Mouse (Mus musculus) kidney, adult 8-10 months (tissue): ENCODE measurements around the gene Mrm2.

Source experiments
- DNase-seq, 2 experiments: peaks; one replicate each; pipeline ENCODE4 v3.0.0; 2022

Gene Mrm2

GRCm38 (mm10) chr5:140342880-140343279 lies 11.2 kb upstream of the Mrm2 start:
- no peak for DNase-seq

DNA sequence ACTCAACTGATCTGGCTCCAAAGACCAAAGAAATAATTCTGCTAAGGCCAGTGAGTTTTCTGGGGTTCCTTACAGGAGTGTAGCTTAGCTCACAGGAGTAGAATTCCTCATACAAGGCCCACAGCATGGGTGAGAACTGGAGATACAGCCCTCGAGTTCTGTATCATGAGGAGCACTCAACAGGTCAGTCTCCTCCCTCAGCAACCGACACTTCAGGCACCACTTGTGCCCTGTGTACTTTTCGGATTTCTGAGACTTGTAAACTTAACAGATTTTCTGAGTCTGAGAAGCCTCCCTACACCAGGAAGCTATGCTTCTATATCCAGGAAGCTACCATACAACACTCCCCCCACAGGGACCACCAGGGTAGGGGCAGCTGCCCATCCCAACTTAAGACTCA lies 8.1 kb upstream of the Mrm2 start:
- DNase-seq, result no peak

DNA sequence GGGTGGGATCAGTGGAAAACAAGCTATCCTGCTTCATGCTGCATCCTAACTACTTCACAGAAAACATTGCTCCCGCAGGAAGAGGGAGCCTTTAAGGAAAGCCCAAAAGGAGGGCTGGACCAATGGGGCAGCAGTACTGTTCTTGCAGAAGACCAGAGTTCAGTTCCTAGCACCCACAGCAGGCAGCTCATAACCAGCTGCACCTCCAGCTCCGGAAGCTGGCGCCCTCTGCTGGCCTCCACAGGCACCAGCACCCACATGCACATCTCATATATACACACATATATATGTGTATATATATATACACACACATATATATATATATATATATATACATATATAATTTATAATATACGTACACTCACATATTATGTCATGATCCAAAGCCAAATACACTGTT lies 7.1 kb upstream of the Mrm2 start:
- no peak for DNase-seq

DNA sequence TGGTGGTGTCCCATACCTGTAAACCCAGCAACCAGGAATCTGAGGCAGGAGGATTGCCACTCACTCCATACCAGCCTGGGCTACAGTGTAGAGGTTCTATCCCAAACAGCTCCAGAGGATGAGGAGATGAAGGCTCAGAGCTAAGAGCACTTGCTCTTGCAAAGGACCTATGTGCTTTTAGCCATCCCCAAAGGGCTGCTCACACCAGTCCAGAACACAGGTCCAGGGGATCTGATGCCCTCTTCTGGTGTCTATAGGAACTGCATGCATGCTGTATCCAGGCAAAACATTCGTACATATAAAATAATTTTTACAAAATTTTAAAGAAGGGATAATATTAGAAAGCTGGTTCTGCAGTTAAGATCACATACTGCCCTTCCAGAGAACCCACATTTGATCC lies 5.0 kb upstream of the Mrm2 start:
- DNase-seq, result no peak

DNA sequence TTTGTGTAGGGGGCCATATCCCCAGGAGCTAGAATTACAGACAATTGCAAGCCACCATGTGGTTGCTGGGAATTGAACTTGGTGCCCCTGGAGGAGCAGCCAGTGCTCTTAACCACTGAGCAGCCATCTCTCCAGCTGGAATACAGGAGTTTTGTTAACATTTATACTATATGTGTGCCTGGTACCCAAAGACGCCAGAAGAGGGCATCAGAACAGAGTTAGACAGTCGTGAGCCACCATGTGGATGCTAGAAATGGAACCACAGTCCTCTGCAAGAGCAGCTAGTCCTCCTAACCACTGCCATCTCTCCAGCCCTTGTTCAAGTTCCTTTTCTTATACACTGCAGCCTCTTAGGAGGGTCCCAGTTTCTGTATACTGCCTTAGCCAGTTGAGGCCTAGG lies 1.9 kb upstream of the Mrm2 start:
- DNase-seq, result no peak

- DNase-seq, result no peak
Measured at GRCm38 (mm10) chr5:140332519-140332918, 821 bp upstream of the Mrm2 start.

DNA sequence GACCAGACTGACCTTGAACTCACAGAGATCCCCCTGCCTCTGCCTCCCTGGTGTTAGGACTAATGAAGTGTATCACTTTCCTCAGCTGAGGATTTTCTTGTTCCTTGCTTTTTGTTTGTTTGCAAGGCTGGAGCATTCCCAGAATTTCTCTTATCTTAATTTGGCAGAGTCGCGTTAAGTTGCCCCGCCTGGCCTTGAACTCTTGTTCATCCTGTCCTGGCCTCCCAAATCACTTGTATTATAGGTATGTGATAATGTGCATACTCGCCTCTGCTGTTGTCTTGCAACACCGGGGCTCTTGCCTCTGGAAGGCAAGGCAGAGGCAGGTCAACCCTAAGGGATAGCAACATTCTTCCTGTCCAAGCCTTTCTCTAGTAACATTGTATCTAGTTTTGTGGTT lies 7.6 kb downstream of the Mrm2 start:
- DNase-seq, result no peak

DNA sequence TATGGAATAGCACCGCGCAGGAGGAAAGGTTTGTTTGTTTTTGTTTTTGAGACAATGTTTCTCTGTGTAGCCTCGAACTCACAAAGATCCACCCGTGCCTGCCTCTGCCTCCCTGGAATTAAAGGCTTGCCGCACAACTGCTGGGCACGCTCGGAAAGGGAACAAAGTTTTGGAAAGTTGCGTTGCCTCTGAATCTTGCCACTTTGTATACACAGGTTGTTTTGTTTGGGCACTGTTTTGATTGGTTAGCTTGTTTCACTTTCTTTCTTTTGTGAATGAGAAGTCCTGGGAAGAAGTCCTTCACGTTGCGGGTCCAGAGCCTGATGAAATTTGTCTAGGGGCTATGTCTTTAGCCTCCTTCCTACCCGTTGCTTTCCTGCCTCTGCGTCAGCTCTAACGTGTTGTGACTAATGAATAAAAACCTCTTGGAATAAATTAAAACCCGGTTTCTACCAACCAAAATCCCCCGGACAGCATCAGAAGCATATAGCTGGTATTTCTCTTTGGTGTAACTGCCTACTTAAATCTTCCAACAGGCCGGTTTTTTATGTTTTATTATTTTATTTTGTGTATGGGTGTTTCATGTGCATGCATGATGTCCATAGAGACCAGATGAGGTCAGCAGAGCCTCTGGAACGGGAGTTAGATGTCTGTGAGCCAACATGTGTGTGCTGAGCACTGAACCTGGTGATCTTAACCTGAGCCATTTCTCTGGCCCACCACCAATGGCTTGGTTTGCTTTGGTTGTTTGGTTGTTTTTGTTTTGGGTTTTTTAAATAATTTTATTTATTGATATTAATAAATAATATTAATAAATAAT lies 9.7 kb downstream of the Mrm2 start:
- no peak for DNase-seq

- DNase-seq, result peak; percentile 95
Measured at GRCm38 (mm10) chr5:140321042-140321755, 10.5 kb downstream of the Mrm2 start, which contains the start of the genes Mad1l1 and Nudt1. Gene Mad1l1 (minus strand): TSS chr5:140321552. Gene Nudt1 (plus strand): TSS chr5:140321656.

GRCm38 (mm10) chr5:140316716-140317115 lies 15.0 kb downstream of the Mrm2 start:
- no peak for DNase-seq

- DNase-seq, result no peak
Measured at GRCm38 (mm10) chr5:140307602-140308001, 24.1 kb downstream of the Mrm2 start.

DNA sequence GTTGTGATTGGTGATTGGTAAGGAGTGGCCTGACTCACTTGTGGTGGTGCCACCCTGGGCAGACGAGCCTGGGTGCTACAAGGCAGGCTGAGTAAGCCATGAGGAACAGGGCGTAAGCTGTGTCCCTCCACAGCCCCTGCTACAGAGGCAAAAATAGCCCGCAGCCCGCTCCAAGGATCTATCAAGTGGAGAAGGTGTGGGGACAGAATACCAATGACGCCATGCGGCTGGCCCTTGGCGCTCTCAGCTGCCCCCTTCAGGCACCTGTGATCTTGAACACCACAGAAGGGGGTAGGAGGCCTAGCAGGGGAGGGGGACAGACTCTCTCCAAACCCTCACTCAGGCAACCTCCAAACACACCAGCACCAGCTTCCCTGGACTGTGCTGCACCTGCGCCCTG lies 25.7 kb downstream of the Mrm2 start:
- no peak for DNase-seq

DNA sequence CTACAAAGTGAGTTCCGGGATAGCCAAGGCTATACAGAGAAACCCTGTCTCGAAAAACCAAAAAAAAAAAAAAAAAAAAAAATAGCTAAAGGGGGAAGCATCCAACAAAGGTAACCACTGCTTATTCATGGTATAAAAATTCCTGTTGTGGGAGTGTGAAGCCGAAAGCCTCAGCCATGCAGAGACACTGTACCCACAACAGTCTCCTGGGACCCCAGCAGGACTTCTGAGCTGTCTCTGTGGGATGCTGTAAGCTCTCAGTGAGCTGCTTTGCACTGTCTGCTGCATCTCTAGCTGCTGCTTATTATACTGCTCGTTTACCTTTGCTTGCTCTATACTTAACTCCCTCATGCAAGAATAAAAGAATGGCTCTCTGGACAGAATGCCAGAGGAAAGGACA lies 33.4 kb downstream of the Mrm2 start:
- no peak for DNase-seq

- peak; percentile 61 to 77 for DNase-seq
Measured at GRCm38 (mm10) chr5:140292152-140292551, 39.5 kb downstream of the Mrm2 start.

DNA sequence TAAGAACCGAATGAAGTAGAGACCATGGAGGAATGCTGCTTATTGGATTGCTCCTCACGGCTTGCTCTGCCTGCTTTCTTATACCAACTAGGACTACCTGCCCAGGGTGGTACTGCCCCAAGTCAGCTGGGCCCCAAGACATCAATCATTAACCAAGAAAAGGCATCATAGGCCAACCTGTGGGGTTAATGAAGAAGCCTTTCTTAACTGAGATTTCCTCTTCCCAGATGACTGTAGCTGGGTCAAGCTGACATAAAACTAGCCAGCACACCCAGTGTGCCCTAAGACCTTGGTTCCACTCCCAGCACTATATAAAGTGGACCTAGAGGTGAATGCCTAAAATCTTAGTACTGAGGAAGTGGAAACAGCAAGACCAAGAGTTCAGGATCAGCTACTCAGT lies 42.5 kb downstream of the Mrm2 start:
- DNase-seq, result peak; percentile 45 to 68

DNA sequence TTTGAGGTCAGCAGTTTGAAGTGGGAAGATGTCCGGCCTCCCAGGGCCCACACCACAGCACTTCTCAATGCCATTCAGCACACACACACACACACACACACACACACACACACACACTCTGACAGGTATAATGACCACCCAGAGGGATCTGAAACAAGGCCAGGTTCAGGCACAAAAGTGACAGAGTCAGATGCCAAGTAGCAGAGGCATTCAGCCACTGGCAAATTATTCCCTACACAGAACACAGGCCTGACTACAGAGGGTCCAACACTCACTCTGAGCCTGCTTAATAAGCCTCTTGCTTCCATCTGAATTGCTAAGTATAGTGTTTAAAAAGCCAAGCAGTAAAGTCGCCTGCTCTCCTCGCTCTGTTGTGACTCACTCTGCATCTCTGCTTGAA lies 43.4 kb downstream of the Mrm2 start:
- DNase-seq, result no peak

GRCm38 (mm10) chr5:140284761-140285160 lies 46.9 kb downstream of the Mrm2 start:
- DNase-seq, result no peak

DNA sequence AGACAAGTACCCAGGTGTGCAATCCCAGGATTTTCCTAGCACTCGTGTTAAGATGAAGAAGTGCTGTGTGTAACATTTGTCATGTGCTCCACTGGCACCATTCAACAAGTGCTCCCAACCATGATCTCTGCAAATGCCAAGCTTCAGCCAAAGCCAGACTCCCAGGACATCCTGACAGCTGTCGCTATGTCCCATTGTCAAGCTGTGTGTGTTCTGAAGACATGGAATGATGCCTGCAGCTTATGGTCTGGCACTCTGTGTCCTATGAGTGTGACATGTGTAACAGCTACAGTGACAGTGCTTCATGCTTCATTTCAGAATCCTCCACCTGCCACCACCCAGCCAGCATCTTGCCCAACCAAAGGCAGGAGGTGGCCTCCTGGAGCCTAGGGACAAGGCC lies 47.7 kb downstream of the Mrm2 start:
- no peak for DNase-seq

DNA sequence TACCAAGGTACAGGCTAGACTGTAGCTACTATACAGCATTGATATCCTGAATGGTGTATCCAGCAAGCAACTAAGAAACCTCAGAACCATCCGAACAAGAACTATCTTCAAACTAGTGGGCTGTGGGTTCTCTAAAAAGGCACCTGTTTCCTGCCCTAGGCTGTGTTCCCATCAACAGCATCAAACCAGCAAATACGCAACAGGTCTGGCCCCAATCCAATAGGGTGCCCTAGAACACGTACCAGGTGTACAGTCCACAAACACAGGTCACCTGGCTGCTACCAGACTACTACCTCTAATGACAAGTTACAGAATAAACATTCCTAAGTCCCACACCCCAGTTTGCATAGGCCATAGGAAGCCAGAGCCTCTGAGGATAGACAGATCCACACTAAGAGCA lies 48.8 kb downstream of the Mrm2 start:
- DNase-seq, result no peak

- peak; percentile 74 to 86 for DNase-seq
Measured at GRCm38 (mm10) chr5:140282376-140282775, 49.3 kb downstream of the Mrm2 start.

DNA sequence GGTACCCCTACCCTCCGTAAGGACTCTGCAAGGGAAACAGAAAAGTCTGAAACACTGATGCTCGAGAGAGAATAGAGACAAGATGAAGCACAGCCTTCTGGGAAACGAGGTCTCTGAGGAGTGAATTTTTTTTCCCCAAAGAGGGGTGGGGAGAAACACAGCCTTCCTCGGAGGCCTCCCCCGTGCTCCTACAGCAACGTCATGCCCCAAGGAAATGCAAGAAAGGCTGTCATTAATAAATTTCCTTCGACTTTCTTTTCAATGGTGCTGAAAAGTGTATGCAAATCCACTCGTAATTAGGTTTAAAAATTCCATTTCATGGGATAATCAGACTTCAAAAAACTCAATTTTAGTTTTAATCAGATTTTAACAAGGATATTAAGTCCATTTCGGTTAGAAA lies 51.5 kb downstream of the Mrm2 start:
- DNase-seq, result no peak
